Mouse (Mus musculus) neural tube, embryonic 14.5 days (tissue): ENCODE results near the gene Polr3e. TPM values are rescaled to one million over a fixed set of nuclear protein-coding genes. Genes with fewer than 3 reads are reported as not detected.

ENCODE experiments used
- ATAC-seq: fragments of 200-750 bp; cut with Nextera tagmentation; 2 replicates; pipeline ENCODE4 v1.8.0; 2017; ENCODE audit warnings: low read depth, mild to moderate bottlenecking, moderate TSS enrichment, moderate library complexity
- H3K27ac ChIP-seq: fragments of 300-500 bp; sonication (generic); 2 replicates; pipeline ENCODE4 v1.5.1; 2014; ENCODE audit warnings: low read depth, mild to moderate bottlenecking, control low read depth, low read length, moderate library complexity, mixed read lengths
- H3K27me3 ChIP-seq: fragments of 300-500 bp; sonication (generic); 2 replicates; pipeline ENCODE4 v1.6.1; 2014; ENCODE audit warnings: low read length; ENCODE audit not compliant: control insufficient read depth, insufficient read depth
- H3K36me3 ChIP-seq: fragments of 300-500 bp; sonication (generic); 2 replicates; pipeline ENCODE4 v1.6.1; 2014; ENCODE audit warnings: low read length, mixed read lengths; ENCODE audit not compliant: control insufficient read depth, insufficient read depth
- H3K4me1 ChIP-seq: fragments of 300-500 bp; sonication (generic); 2 replicates; pipeline ENCODE4 v1.6.1; 2014; ENCODE audit warnings: low read length; ENCODE audit not compliant: control insufficient read depth, insufficient read depth
- H3K4me2 ChIP-seq: fragments of 300-500 bp; sonication (generic); 2 replicates; pipeline ENCODE4 v1.6.1; 2014; ENCODE audit warnings: mild to moderate bottlenecking, low read depth, low read length, control low read depth
- H3K4me3 ChIP-seq: fragments of 300-500 bp; sonication (generic); 2 replicates; pipeline ENCODE4 v1.5.1; 2014; ENCODE audit warnings: low read depth, low read length, control low read depth, mixed read lengths
- H3K9ac ChIP-seq: fragments of 300-500 bp; sonication (generic); replicated peaks from 2 replicates; pipeline ENCODE4 v1.6.1; 2014; ENCODE audit warnings: low read depth, mild to moderate bottlenecking, control low read depth, low read length, mixed read lengths
- H3K9me3 ChIP-seq: fragments of 300-500 bp; sonication (generic); 2 replicates; pipeline ENCODE4 v1.6.1; 2016; ENCODE audit warnings: low read length; ENCODE audit not compliant: control insufficient read depth
- WGBS: fragments of 180-500 bp; shearing (Covaris S2); extraction: QIAGEN DNeasy Blood & Tissue Kit; methylation state at CpG from one replicate; pipeline ENCODE4 v1.1.7; 2014; 5-methylcytosine and 5-hydroxymethylcytosine counted together
- polyA plus RNA-seq: library from polyadenylated mRNA; unstranded; fragments of >200 nt; fragmentation: Nextera tagmentation; extraction: Ambion mirVana; gene quantifications from 2 replicates; pipeline ENCODE4 v1.2.1, GENCODE M21; 2014

The Polr3e gene
- polyA plus RNA-seq, 1 experiment from 2014 or later: 16.2 TPM

GRCm38 (mm10) chr7:120879972-120880371 lies 37.6 kb upstream of the Polr3e start:
- Histone ChIP-seq H3K9ac (no peak overlapping the region), H3K9me3 (no peaks in the 10 kb centered on the region), H3K36me3 (peaks cover 14% of the 10 kb centered on the region), H3K4me3 (no peak overlapping the region), H3K4me1 (no peaks in the 10 kb centered on the region), H3K27ac (no peak overlapping the region), H3K4me2 (no peak overlapping the region), H3K27me3 (no peaks in the 10 kb centered on the region)
- ATAC-seq: no peak
- WGBS: 95% methylated on average over 3 of the region's 3 CpGs

- H3K9ac ChIP-seq: no peak overlapping the region
- 98% methylated on average over 4 of the region's 4 CpGs for WGBS
- no peak for ATAC-seq
- H3K36me3 ChIP-seq: peaks cover 20% of the 10 kb centered on the region
- H3K4me2 ChIP-seq: no peak overlapping the region
- H3K4me3 ChIP-seq: no peak overlapping the region
- H3K27ac ChIP-seq: no peak overlapping the region
- no peaks in the 10 kb centered on the region for H3K27me3 ChIP-seq
- no peaks in the 10 kb centered on the region for H3K9me3 ChIP-seq
- no peaks in the 10 kb centered on the region for H3K4me1 ChIP-seq
Measured at GRCm38 (mm10) chr7:120880770-120881169, 36.8 kb upstream of the Polr3e start.

GRCm38 (mm10) chr7:120881451-120881850 lies 36.1 kb upstream of the Polr3e start:
- Histone ChIP-seq H3K36me3 (peaks cover 20% of the 10 kb centered on the region), H3K27ac (no peak overlapping the region), H3K4me1 (no peaks in the 10 kb centered on the region), H3K9me3 (no peaks in the 10 kb centered on the region), H3K9ac (no peak overlapping the region), H3K27me3 (no peaks in the 10 kb centered on the region), H3K4me3 (no peak overlapping the region), H3K4me2 (no peak overlapping the region)
- WGBS: 68% methylated on average over 2 of the region's 2 CpGs
- no peak for ATAC-seq

- Histone ChIP-seq H3K4me3 (no peak overlapping the region), H3K36me3 (peaks cover 26% of the 10 kb centered on the region), H3K9ac (no peak overlapping the region), H3K27ac (no peak overlapping the region), H3K9me3 (no peaks in the 10 kb centered on the region), H3K27me3 (no peaks in the 10 kb centered on the region), H3K4me1 (no peaks in the 10 kb centered on the region), H3K4me2 (no peak overlapping the region)
- 90% methylated on average over 4 of the region's 4 CpGs for WGBS
- ATAC-seq: no peak
Measured at GRCm38 (mm10) chr7:120882674-120883073, 34.9 kb upstream of the Polr3e start.

- no peak overlapping the region for H3K4me2 ChIP-seq
- no peak overlapping the region for H3K9ac ChIP-seq
- H3K4me3 ChIP-seq: no peak overlapping the region
- 88% methylated on average over 4 of the region's 4 CpGs for WGBS
- H3K27ac ChIP-seq: no peak overlapping the region
- H3K36me3 ChIP-seq: peaks cover 26% of the 10 kb centered on the region
- ATAC-seq: no peak
- H3K4me1 ChIP-seq: no peaks in the 10 kb centered on the region
- H3K27me3 ChIP-seq: no peaks in the 10 kb centered on the region
- no peaks in the 10 kb centered on the region for H3K9me3 ChIP-seq
Measured at GRCm38 (mm10) chr7:120883523-120884290, 33.8 kb upstream of the Polr3e start.

GRCm38 (mm10) chr7:120884746-120885145 lies 32.8 kb upstream of the Polr3e start:
- Histone ChIP-seq H3K27ac (no peak overlapping the region), H3K27me3 (no peaks in the 10 kb centered on the region), H3K4me3 (no peak overlapping the region), H3K36me3 (peaks cover 31% of the 10 kb centered on the region), H3K9me3 (no peaks in the 10 kb centered on the region), H3K4me2 (no peak overlapping the region), H3K4me1 (no peaks in the 10 kb centered on the region), H3K9ac (no peak overlapping the region)
- no peak for ATAC-seq
- 94% methylated on average over 4 of the region's 4 CpGs for WGBS

GRCm38 (mm10) chr7:120893123-120893522 lies 24.4 kb upstream of the Polr3e start:
- H3K4me2 ChIP-seq: no peak overlapping the region
- H3K9me3 ChIP-seq: no peaks in the 10 kb centered on the region
- H3K27ac ChIP-seq: no peak overlapping the region
- H3K36me3 ChIP-seq: 0 out of 2 replicates have a peak, but pooled peaks cover 13% of the 10 kb centered on the region
- no peaks in the 10 kb centered on the region for H3K4me1 ChIP-seq
- no peak overlapping the region for H3K9ac ChIP-seq
- ATAC-seq: no peak
- H3K27me3 ChIP-seq: no peaks in the 10 kb centered on the region
- 83% methylated on average over 5 of the region's 5 CpGs for WGBS
- no peak overlapping the region for H3K4me3 ChIP-seq

- Histone ChIP-seq H3K36me3 (peaks cover 5% of the 10 kb centered on the region; the same call in 1 of the 2 replicates), H3K4me3 (no peak overlapping the region), H3K27ac (no peak overlapping the region), H3K4me2 (no peak overlapping the region), H3K27me3 (no peaks in the 10 kb centered on the region), H3K4me1 (no peaks in the 10 kb centered on the region), H3K9me3 (no peaks in the 10 kb centered on the region), H3K9ac (no peak overlapping the region)
- WGBS: 98% methylated on average over 7 of the region's 7 CpGs
- no peak for ATAC-seq
Measured at GRCm38 (mm10) chr7:120897054-120897453, 20.5 kb upstream of the Polr3e start.

GRCm38 (mm10) chr7:120897711-120898335 lies 19.7 kb upstream of the Polr3e start:
- no peak overlapping the region for H3K9ac ChIP-seq
- no peak for ATAC-seq
- H3K36me3 ChIP-seq: peaks cover 5% of the 10 kb centered on the region; the same call in 1 of the 2 replicates
- H3K4me3 ChIP-seq: no peak overlapping the region
- H3K27ac ChIP-seq: no peak overlapping the region
- H3K27me3 ChIP-seq: no peaks in the 10 kb centered on the region
- no peak overlapping the region for H3K4me2 ChIP-seq
- H3K9me3 ChIP-seq: no peaks in the 10 kb centered on the region
- H3K4me1 ChIP-seq: no peaks in the 10 kb centered on the region
- WGBS: 74% methylated on average over 9 of the region's 9 CpGs
